Mouse (Mus musculus) kidney, postnatal 4 days (tissue): ENCODE results near the gene Ina.

Source experiments
- DNase-seq, 2 experiments: peaks; one replicate each; pipeline ENCODE4 v3.0.0; 2021; ENCODE audit warnings: mixed read lengths in 2 of 2

Ina gene

DNA sequence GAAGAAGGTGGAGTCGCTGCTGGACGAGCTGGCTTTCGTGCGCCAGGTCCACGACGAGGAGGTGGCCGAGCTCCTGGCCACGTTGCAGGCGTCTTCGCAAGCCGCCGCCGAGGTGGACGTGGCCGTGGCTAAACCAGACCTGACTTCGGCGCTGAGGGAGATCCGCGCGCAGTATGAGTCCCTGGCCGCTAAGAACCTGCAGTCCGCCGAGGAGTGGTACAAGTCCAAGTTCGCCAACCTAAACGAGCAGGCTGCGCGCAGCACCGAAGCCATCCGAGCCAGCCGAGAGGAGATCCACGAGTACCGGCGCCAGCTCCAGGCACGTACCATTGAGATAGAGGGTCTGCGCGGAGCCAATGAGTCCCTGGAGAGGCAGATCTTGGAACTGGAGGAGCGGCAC, 898 bp downstream of the Ina start:
- peak in 1 of 2 experiments; percentile 17 for DNase-seq

DNA sequence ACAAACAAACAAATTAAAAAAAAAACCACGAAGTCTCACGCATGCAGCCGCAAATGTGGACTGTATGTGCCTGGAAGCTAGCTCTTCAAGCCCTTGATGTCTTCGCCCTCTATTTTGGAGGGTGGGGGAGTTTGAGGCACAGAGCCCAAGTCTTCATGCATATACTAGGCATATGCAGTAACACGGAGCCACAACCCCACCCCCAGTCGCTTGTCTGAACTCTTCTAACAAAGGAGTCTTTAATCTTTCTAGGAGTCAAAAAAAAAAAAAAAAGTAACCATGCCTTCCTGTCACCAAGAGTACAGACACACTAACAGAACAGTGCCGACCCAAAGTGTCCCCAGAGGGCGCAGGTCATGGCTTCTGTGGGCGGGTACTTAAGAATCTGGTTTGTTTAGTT, 1.5 kb downstream of the Ina start:
- DNase-seq = no peak

DNA sequence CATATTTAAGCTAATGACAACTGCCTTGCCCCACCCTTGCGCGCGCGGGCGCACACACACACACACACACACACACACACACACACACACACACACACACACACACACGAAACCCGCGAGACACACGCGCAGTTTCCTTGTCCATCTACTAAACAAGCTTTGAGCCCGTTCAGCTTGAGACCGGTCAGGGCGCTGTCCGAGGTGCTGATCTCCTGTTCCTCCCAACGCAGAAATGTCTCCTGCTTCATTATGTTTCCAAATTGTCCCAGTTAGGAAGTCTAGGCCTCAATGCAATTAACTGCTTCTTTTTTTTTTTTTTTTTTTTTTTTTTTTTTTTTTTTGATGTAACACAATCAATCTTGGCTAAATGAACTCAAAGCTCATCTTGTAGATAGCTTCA, 2.0 kb downstream of the Ina start:
- DNase-seq = peak; percentile 94 to 96

DNA sequence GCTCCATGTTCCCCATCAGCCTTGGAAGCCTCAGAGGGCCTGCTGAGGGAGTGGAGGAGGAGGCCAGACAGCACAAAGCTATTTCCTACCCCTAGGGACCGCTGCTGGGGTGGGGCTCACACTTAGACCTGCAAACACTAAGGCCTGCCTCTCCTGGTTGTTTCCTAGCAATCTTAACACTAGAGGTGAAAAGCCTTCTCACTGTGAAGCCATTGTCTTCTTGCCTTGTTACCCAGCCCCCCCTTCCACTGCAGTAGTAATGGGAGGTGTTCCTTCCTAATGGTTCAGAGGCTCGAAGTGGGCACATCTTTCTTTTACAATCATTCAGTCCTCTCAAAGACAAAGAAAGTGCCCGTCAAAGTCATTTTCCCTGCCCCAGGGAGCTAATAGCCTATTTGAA, 3.3 kb downstream of the Ina start:
- DNase-seq = no peak

DNA sequence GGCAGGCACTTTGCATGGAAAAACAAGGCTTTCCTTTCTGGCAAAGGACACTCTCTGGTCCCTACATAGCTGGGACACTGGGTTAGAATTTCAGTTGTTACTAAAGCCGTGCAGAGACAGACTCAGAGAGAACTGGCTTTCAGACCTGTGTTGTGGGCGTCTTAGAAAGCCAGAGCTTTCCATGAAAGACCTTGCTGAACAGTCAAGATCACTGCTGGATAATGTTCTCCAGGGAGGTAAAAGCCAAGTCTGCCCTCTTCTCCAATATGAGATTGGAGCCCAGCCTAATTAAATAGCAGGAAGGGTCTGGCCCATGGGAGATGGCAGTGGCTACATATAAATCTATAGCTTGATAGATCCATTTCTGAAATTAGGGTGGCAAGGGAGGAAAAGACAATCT, 3.8 kb downstream of the Ina start:
- DNase-seq = no peak

DNA sequence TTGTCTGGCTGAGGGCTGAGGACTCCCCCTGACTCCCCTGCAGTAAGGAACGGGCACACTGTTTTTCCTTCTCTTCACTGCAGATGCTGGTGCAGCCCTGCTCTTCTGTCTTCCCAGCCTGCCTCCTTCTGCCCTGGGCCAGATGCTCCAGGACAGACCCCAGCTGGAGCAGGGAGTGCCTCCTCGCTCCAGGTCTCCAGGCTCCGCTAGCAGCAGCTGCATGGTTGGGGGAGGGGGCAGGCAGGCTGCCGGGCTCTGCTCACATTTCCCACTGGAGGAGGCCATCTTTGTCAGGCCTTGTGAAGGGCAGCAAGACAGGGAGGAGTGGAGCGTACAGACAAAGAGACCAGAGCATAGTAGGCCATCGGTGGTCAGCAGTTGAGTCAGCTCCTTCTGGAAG, 4.8 kb downstream of the Ina start:
- peak in 1 of 2 experiments; percentile 23 for DNase-seq

DNA sequence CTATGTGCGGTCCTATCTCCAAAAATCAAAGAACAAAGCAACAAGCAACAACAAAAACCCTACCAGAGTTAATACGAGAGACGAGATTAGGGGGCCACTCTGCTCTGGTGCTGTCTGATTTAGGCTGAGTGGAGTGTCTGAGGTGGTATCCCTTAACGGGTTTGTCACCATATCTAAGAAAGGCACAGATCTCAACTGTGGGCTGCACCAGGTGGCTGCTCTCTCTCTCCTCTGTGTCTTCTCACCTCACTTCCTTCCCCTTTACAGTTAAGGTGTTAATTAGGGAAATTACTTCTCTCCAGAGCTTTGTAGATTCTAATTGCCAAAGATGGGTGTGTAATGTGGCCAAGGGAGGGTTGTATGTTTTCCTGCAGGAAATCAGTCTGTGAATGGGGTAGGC, 8.2 kb downstream of the Ina start:
- DNase-seq = no peak

DNA sequence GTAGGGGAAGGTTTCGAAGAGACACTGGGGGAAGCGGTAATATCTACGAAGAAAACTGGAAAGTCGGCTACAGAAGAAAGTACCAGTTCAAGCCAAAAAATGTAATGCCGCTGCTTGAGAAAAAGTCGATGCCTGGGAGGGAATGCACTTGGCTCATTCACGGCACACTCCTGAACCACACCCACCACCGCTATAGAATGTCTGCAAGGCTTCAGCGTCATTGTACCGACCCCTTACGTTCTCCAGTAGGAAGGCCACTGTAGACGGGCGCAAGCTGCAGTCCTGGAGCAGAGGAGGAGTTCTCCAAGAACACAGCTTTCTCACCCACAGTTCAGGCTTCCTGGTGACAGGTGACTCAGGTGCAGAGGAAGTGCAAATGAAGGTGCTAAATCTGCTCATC, 9.0 kb downstream of the Ina start:
- DNase-seq = no peak

DNA sequence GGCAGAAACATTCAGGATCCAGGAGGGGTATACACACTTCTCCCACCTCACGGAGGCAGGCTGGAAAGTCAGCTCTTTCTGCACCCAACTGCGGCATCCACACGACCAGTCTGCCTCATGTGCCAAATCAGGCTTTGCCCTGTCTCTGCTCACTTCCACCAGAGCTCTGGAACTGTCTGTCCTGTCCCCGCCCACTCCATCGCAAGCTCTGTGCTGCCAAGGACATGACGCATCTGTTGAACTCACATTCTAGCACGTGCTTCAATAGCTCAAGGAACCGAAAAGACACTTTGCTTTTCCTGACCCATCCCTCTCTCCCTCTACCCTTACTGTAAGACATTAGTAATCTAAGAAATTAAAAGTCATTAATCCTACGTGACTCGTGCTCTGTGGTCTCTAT, 10.5 kb downstream of the Ina start:
- no peak for DNase-seq

DNA sequence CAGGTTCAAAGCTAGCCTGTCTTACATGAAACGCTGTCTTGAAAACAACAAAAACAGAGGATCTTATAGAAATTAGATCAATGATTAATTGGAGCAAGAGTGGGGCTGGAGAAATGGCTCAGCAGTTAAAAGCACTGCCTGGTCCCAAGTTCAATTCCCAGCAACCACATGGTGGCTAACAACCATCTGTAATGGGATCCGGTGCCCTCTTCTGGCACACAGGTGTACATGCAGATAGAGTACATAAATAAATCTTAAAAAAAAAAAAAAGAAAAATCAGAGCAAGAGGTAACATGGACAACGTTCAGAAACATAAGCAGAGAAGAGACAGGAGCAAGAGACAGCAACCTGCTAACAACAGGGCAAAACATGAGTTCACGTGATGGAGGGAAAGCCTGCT, 12.0 kb downstream of the Ina start:
- DNase-seq = no peak

DNA sequence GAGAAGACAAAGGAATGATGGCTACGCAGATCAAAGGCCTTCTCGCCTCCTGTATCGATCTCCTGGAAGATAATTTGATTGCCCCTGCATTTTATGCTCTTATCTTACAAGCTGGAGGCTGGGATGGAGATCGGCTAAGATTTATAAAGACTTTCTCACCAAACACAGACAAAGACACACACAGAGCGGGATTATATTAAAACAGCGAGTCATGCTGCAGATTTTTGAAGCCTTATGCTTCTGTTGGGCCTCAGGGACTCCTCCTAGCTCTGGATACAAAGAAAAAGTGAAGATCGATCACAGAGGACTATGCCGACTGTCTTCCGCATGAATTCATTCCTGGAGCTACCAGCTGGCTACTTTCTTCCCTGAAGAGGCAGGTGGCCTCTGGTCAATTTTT, 15.3 kb downstream of the Ina start:
- no peak for DNase-seq

DNA sequence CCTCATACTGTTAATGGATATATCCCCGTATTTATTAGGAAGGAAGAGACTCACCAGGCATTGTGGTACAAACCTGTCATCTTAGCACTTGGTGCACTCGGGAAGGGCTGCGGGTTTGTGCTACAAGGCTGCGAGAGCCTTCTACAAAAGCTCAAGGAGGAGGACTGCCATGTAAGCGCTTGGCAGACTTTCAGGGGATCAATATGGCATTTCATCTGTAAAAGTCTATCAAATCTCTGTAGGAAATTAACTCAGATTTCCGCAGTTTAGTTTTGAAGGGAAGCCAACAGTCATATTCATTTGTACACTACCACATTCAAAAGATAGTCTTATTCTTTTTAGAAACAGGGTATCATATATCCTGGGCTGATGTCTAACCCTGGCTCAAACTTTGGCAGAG, 17.3 kb downstream of the Ina start:
- DNase-seq = no peak

DNA sequence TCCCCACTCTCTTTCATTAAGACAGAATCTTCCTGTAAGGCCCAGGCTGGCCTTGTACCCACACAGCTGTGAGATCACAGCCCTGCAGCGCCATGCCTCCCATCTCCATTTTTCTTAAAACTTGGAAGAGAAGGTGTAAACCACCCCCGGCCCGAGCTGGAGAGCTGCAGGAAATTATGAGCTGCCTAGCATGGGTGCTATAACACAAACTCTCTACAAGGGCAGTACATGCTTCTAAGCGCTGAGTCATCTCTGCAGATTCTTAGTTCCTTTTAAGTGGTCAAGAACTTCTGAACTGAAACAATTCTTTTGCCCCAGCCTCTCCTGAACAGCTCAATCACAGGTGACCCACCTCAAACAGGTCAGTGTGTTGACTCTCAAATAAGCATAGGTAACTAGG, 20.4 kb downstream of the Ina start:
- no peak for DNase-seq

DNA sequence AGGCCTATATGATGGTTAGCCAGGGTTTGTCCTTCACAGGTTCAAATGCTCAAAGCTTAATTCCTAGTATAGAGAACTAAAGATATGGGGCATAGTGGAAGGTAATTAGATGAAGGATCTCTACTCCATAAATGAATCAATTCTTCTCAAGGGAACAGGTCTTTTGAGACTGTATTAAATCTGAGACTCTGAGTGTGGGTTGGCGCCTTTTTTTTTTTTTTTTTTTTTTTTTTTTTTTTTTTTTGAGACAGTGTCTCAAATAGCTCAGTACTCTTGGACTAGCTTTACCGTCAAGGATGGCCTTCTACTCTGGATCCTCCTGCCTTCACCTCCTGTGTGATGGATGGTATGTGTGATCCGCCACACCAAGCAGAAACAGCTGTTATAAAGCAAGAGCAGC, 22.1 kb downstream of the Ina start:
- no peak for DNase-seq

DNA sequence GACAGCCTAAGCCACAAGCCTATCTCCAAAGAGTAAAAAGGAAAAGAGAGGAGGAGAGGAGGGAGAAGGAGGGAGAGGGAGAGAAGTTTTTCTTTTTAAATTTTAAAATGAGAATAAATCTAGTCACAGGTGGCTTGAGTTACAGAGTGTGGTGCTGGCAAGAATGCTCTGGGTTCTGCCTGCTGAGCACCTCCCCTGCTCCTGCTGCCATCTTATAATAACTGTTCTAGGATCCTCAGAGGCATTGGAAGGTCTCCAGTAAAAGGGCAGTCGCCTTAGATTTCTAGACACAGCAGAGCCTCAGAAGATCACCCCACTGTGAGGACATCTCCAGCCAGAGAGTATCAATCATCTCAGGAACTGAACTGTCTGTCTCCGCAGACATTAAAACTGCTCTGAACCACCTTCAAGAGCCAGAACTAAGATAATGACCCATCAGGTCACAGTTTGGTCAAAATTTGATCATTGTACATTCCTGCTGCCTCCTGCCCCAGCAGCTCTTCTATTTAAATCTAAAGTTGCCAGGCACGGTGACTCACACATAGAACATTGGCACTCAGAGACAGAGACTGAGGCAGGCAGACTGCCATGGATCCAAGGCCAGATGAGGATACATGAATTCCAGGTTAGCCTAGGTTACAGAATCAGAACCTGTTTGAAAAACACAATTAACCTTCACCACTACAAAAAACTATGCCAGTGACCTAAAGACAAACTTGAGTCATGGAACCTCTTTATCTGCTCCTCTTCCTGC, 26.4 kb downstream of the Ina start:
- DNase-seq = no peak

DNA sequence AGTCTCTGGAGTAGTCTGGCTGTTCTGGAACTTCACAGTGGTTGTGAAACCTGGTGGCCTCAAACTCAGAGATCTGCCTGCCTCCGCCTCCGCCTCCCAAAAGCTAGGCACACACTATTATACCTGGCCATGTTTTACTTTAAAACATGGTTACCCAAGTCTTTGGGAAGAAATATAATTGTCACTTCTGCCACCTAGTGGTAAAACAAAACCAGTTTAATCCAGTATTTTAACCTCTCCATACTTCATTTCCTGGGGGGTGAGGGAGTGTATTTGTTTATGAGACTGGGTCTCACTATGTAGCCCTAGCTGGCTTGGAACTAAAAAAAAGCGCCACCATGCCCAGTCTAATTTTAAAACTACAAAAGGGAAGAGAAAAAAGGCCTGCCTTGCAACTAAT, 29.1 kb downstream of the Ina start:
- DNase-seq = no peak

DNA sequence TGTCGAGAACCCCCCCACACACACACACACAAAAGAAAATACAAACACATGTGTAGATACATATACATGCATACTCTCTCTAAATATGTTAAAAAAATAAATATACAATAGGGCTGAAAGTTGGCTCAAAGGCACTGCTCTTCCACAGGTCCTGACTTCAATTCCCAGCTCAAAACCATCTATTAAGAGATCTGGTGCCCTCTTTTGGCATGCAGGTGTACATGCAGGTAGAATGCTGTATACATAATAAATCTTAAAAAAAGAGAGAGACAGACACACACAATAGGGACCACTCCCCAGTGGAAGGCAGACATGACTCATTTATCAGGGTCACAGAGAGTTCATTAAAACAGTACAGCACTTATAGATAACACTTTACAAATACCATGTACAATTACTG, 31.8 kb downstream of the Ina start:
- DNase-seq = no peak

DNA sequence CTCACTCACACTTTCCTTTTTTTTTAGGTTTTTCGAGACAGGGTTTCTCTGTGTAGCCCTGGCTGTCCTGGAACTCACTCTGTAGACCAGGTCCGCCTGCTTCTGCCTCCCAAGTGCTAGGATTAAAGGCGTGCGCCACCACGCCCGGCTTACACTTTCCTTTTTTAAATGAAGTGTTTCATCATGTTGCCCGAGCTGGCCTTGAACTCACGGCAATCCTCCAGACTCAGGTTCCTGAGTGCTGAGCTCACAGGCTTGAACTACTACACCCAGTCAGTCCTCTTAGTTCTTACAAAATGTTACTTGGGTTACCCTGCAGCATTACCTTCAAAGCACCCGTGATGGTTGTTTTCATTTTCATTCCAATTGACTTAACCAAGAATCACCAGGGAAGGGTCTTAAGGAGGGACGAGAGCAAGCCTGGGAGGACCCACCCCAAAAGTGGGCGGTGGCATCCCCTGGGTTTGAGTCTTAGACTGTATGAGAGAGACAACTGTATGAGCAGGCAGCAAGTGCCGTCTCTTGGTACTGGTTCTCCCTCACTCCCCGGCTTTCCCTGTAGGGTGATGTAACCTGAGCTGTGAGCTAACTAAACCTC, 32.8 kb downstream of the Ina start:
- DNase-seq = no peak

DNA sequence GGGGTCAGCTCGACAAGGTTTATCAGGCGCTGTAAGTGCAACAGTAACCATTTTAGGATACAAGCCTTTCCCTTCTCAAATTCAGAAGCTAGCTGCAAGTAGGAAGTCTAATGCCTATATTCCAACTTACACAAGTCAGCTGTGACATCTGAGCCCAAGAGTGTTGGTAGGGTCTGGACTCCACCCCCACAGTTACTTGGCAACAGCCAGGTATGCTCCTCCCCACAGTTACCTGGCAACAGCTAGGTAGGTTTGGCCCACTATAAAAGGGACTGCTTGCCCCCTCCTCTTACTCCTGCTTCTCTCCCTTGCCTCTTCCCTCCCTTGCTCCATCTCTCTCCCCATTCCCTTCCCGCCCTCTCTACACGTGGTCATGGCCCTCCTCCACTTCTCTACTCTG, 34.6 kb downstream of the Ina start:
- DNase-seq = no peak

DNA sequence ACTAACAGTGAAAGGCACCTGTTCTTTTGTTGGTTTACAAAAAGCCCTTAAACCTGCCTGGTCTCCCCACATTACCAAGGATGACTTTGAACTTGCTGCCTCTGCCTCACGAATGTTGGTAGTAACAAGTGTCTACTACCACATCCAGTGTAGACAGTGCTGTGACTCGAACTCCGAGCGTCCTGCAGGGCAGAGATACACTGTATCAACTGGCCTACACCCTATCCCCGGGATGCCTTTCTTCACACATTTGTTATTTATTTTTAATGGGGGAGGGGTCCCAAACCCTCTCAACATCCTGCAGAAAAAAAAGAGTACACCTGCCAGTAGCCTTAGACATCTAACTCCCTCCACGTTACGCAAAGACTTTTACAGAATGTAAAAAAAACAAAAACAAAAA, 35.3 kb downstream of the Ina start:
- no peak for DNase-seq

DNA sequence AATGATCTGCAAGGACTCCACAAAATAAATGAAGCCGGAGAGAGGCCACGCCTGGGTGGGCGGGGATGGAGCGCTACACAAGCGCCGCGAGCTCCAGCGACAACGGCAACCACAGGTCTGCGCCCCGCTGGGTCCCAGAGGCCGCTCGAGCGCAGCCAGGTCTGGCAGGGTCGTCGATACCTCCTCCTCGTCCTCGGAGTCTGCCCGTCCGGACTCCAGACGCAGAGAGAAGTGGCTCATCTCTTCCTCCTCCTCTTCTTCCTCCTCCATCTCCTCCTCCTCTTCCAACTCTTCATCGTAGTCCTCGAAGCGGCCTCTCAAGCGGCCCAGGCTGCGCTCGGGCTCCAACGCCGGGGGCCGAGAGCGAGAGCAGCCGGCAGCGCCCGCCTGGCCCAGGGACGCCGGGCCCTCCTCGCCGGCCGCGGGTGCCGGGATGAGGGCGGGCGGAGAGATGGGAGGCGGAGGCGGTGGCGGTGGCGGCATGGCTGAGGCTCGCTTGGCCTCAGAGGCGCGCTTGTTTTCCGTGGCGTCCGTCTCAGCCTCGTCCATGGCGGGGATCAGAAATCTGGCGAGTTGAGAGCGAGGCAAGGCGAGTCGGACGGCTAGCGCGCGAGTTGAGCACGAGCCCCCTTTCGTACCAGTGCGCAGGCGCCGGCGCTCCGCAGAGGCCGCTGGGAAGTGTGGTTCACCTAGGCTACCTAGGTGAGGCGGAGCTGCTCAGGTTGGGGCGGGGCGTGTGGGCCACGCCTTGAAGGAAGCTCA, 36.0 kb downstream of the Ina start, which contains the start of gene Pcgf6:
Pcgf6 (minus strand) TSS at position 636 of the 762 bp plus-strand sequence.
- peak; percentile 86 to 91 for DNase-seq

DNA sequence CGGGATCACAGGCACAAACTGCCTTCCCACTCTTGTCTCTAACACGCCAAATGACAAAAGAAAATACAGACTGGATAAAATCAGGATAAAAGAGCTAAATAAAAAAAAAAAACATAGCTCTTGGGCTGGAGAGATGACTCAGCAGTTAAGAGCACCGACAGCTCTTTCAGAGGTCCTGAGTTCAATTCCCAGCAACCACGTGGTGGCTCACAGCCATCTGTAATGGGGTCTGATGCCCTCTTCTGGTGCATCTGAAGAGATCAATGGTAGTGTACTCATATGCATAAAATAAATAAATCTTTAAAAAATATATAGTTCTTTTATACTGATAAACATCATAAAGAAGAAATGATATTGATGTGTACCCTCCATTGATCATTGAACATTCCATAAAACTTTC, 38.4 kb downstream of the Ina start:
- no peak for DNase-seq

DNA sequence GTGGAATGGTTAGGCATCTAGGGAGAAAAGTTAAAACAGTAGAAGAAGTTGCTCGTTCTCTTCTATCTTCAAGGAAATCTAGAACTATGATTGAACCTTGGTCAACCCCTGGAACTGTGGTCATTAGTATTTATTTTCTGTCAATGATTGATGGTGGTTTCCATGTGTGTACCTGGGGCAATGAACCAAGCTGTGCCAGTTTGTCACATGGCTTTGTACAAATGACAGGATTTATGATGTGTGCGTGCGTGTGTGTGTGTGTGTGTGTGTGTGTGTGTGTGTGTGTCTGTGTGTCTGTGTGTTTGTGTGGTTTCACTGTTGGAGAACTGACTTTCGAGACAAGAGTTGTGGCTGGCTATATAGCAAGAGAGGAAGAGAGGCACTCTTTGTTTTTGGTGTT, 39.0 kb downstream of the Ina start:
- peak; percentile 37 to 54 for DNase-seq

DNA sequence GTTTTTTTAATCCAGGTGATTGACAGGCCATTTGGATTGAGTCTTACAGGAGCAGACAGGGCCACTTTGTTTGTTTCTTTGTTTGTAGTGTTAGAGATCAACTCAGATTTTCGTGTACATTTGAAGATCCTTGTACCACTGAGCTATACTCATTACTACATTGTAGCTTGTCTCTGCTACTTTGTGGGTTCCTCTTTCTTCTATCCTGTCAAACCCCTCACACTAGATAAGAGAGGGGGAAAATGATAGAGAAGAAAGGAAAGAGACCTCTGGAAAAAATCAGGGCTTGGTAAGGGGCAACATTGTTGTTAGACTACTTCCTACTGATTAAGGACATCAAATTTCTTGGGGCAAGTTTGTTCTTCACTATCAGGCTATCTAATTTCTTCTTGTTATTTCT, 43.2 kb downstream of the Ina start:
- no peak for DNase-seq
